Mouse (Mus musculus) left cerebral cortex, adult 2 months (tissue): Measurements from ENCODE around the gene Zfp607a. TPM values are rescaled to one million over a fixed set of nuclear protein-coding genes. Genes with fewer than 3 reads are reported as not detected.
"Not testable (repeated sequence)": the region's sequence is repeated elsewhere in the genome, so short reads cannot be mapped to it uniquely, and the experiment has no call there.

Experiments
- DNase-seq, 2 experiments: peaks; one replicate each; pipeline ENCODE4 v3.0.0; 2021 to 2022; ENCODE audit warnings: low spot score in 2 of 2, mixed read lengths in 1 of 2; ENCODE audit errors: extremely low spot score in 1 of 2
- H3K27ac ChIP-seq: fragments of 200-600 bp; 2 replicates; pipeline ENCODE4 v1.8.1; 2022
- H3K4me3 ChIP-seq: fragments of 200-600 bp; 2 replicates; pipeline ENCODE4 v1.8.1; 2022
- CTCF ChIP-seq: fragments of 200-600 bp; IDR thresholded peaks from 2 replicates; pipeline ENCODE4 v1.8.1; 2022; ENCODE audit warnings: antibody characterized with exemption, mild to moderate bottlenecking, moderate library complexity
- intact Hi-C: fragments of 180-260 bp; cut with DNase I; formaldehyde crosslinking; loops from one replicate; pipeline ENCODE4 v1.15.1; 2025
- long read RNA-seq, 2 experiments: library from polyadenylated mRNA; stranded (forward); transcript quantifications; one replicate each; pipeline ENCODE4 v2.0.0; 2021; ENCODE audit warnings: borderline mapping rate in 2 of 2
- total RNA-seq, 2 experiments: library from RNA; stranded (reverse); gene quantifications; 2 replicates each; pipeline ENCODE4 v1.2.3; 2021

The Zfp607a gene
- total RNA-seq: 1 to 10 TPM; 1.7 to 2.2 TPM
- long read RNA-seq, experiment 1, partial matches to known transcripts: 0 of 2 reads
- long read RNA-seq, experiment 1, other reads (novel, unspliced or antisense): 1 of 2 reads
- long read RNA-seq, experiment 2, partial matches to known transcripts: 0 of 1 reads
- long read RNA-seq, experiment 2, other reads (novel, unspliced or antisense): 0 of 1 reads

DNA sequence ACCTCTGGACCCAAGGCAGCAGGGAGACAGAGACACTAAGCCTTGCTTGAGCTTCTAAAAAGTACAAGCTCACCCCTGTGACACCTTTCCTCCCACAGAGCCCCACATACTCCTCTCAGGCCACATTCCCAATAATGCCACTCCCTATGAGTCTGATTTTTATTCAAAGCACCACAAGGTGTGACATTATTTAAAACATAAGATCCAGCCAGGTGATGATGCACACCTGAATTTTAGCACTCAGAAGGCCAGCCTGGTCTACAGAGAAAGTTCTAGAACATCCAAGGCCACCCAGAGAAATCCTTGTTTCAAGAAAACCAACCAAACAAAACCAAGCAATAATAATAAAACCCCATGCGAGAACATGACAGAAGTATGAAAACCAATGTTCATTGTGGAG is at the start of gene Zfp607a:
Gene Zfp607a, plus strand, starts transcription at position 301 of the 400 bp plus-strand sequence.
- no peak for TF ChIP-seq CTCF
- no peak within 1 kb of the TSS for H3K4me3 ChIP-seq
- intact Hi-C loops: no loop called here
- no peak for DNase-seq
- H3K27ac ChIP-seq: no peak within 1 kb of the TSS

DNA sequence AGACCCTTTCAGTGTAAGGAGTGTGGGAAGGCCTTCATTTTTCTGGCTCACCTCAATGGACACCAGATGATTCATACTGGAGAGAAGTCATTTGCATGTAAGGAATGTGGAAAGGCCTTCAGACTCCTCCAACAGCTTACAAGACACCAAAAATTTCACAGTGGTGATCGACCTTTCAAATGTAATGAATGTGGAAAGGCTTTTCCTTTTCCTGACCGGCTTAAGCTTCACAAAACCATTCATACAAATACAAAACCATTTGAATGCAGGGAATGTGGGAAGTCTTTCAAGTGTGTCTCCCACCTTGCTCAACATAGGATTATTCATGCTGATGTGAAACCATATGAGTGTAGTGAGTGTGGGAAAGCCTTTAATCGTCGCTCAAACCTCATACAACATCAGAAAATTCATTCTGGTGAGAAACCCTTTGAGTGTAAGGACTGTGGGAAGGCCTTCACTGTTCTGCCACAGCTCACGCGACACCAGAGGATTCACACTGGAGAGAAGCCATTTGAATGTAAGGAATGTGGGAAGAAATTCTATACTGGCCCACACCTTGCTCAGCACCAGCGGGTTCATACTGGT is 38.7 kb upstream of the Zfp607a start:
- no peak overlapping the region for H3K4me3 ChIP-seq
- intact Hi-C loops: no loop called here
- no peak for DNase-seq
- TF ChIP-seq CTCF: no peak
- H3K27ac ChIP-seq: no peak overlapping the region

GRCm38 (mm10) chr7:27822611-27823010 is 34.7 kb upstream of the Zfp607a start:
- intact Hi-C loops: no loop called here
- Histone ChIP-seq H3K27ac (no peak overlapping the region), H3K4me3 (no peak overlapping the region)
- no peak for DNase-seq
- no peak for TF ChIP-seq CTCF

DNA sequence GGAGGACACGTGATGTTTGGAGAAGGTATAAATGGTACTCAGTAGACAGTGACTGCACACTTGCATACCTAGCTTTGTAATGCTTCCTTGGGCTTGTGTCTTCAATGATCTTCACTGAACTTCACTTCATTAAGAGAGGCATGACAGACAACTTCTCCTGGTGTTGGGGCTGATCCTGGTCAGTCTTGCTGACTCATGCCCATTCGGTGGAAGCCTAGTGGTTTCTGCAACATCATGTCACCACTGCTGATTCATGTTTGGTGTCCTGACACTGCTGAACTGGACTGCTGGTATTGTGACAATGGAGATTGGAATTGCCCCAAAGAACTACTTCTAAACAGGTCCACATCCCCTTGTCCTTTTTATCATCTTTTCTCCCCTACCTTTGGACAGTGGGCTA is 23.2 kb upstream of the Zfp607a start:
- intact Hi-C loops: no loop called here
- Histone ChIP-seq H3K27ac (no peak overlapping the region), H3K4me3 (no peak overlapping the region)
- no peak for DNase-seq
- no peak for TF ChIP-seq CTCF

DNA sequence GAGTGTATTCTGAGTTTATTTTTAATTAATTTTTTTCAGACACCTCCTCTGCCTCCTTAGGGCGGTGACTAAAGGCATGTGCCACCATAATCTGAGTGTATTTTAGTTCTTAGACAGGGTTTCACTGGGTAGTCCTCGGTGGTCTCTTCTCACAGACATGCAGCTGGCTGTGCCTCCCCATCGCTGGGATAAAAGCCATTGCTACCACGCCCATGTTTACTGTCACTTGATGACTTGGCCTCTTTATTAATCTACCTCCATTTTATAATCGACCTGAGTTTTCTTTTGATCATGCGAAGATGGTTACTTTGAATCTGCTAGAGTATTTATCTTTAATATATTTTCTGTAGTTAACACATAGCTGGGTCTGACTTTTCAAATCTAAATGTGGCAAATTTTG is 19.4 kb upstream of the Zfp607a start:
- no peak for DNase-seq
- peak overlapping the region; percentile 59 for H3K4me3 ChIP-seq
- peak overlapping the region; percentile 89 for H3K27ac ChIP-seq
- intact Hi-C loops: loop anchor here (1.0 kb wide), 2 partner anchors 34 to 91 kb away; partner anchors contain the start of gene Zfp974
- TF ChIP-seq CTCF: no peak

GRCm38 (mm10) chr7:27838323-27839249 is 18.7 kb upstream of the Zfp607a start, which contains the start of gene Zfp59:
Zfp59 (plus strand) TSS chr7:27838607.
- peak within 1 kb of the TSS; percentile 59 for H3K4me3 ChIP-seq
- peak; percentile 84 to 87 for DNase-seq
- TF ChIP-seq CTCF: no peak
- peak within 1 kb of the TSS; percentile 89 for H3K27ac ChIP-seq
- intact Hi-C loops: loop anchor here (1.0 kb wide), 2 partner anchors 34 to 91 kb away; partner anchors contain the start of gene Zfp974

DNA sequence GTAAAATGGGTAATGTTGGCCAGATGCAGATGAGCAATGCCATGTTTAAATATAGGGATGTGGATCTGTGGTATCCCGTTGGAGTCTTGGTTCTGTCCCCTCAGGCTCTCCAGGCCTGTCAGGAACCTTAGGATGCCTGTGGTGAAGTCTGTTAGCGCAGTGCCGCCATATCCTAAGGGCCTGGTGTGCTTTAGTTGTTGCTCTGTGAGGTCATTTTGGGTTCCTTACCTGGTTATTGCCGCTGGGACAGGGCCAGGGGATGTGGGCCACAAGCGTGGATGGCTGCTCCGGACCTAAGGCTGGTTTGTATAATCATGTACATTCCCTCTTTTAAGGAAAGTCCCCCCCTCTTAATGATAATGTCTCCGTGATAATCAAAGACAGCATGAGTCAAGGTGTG is 17.7 kb upstream of the Zfp607a start:
- no peak overlapping the region for H3K4me3 ChIP-seq
- TF ChIP-seq CTCF: no peak
- H3K27ac ChIP-seq: no peak overlapping the region
- intact Hi-C loops: no loop called here
- DNase-seq: no peak

DNA sequence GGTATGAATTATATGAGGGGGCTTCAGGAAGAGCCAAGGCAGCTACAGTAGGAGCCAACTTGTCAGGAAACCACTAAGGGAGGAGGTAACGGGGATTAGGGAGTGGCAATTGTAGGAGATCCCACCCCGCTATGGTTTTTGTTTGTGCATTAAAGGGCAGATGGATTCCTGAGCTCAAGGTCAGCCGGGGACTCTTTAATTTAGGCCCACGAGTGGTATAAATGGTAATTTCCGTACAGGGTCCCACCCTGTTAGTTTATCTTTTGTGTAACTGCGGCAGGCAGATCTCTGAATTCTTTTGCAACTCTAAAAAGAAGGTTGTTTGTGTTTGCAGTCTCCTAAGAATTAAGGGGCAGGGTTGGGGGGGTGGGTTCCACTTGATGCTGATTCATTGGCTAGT is 17.2 kb upstream of the Zfp607a start:
- DNase-seq: no peak

DNA sequence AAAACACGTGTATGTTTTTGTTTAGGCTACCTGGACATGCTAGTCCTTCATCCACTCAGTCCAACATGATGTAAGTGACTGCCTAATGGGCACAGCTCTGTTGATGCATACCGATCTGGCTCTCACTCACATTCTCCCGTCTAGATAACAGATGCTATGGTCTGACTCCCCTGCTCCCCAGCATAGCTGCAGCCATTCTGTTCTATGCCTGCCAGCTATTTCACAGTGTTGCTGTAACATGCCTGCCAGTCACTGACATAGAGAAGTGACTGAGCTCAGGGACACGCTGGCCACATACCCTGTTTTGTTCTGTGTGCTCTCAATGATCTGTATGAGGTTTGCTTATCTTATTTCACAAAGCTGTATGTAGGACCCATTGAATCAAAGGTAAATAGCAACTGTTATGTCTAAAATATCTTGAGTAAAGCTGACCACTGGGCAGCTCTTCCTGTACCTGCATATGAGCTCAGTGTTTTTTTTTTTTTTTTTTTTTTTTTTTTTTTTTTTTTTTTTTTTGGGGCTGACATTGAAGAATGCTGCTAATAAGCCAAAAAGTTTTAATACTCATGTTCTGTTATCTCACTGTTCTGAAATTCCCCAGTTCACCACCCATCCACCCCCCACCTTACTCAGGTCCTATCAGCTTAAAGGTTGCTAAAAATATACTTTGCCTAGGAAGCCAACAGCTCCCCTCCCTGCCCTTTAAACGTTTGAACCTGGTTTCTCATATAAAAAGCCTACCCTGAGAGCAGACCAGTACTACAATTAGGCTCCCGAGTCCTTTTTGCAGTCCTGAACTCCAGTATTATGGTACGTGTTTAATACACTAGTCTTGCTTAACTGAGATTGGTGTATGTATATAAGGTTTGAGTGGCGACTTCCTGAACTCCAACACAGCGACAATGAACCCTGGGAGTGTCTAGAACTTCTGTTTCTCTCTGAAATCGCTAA is 2.2 kb downstream of the Zfp607a start:
- Histone ChIP-seq H3K4me3 (peak overlapping the region; percentile 62), H3K27ac (peak overlapping the region; percentile 40; the same call in 1 of the 2 replicates)
- intact Hi-C loops: loop anchor here (10.0 kb wide), 1 partner anchor 85 kb away; no protein-coding TSS in a partner anchor
- DNase-seq: no peak
- TF ChIP-seq CTCF: no peak

More for the DNA sequence above, 17.2 kb upstream of the Zfp607a start:
- H3K27ac ChIP-seq: no peak overlapping the region
- intact Hi-C loops: no loop called here
- H3K4me3 ChIP-seq: no peak overlapping the region
- no peak for TF ChIP-seq CTCF

DNA sequence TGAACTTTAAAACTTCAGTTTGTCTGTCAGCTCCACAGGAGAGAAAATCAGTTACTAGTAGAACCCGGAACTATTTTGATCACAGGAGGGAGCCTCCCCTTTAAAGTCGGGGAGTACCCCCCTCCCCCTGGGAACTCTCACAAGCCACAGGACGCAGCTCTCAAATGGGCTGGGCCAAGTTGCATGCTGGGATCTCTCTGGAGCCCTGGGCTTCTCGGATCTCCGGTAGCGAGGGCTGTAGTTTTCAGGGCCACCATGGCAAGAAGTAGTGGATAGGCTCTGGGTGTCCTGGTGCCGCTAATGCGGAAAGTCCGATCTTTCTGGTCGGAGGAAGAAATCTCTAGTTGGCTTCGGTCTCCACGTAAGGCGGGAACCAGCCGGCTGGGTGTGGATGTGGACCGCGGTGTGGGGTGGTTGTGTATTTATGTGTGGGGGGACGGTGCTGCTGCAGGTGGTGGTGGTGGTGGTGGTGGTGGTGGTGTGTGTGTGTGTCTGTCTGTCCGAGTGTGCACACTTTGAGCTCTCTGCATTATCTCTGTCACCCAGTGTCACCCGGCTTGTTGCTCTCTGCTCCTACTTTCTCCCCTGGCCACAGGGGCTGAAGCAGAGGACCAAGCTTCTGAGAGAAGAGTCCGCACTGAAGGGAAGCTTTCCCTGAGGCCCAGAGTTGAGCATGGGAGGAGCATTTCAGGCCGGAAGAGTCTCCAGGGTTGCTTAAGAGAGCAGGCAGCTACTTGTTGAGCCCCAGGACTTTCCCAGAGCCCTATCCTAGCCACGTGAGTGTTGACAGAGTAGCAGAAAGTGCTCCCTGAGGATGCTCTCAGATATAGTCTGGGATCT is 3.3 kb downstream of the Zfp607a start:
- peak overlapping the region; percentile 40; the same call in 1 of the 2 replicates for H3K27ac ChIP-seq

DNA sequence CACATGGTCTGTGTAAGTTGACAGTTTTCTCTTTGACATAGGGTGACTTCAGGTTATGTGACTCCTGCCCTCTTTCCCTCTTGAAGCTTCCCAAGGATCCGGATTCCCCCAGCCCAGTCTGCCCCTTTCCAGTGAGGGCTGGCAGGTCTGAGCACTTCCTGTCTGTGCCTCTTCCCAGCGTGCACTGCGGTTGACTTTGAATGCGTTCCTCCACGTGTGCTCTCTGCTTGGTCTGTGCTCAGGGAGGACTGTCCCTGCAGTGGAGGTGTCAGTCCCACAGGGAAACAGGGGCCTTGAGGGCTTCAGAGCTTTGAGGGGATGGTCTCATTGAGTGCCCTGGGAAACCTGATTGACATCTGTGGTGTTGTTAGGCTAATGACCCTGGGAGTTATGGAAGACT is 5.3 kb downstream of the Zfp607a start:
- H3K4me3 ChIP-seq, DNase-seq, H3K27ac ChIP-seq: not testable (repeated sequence)
- intact Hi-C loops: loop anchor here (10.0 kb wide), 1 partner anchor 88 kb away; no protein-coding TSS in a partner anchor

More for the DNA sequence above, 3.3 kb downstream of the Zfp607a start:
- intact Hi-C loops: loop anchor here (10.0 kb wide), 1 partner anchor 86 kb away; no protein-coding TSS in a partner anchor
- peak; percentile 19 to 41 for DNase-seq
- TF ChIP-seq CTCF: no peak
- H3K4me3 ChIP-seq: peak overlapping the region; percentile 62
